Mouse (Mus musculus) myocyte (in vitro differentiated cells): ENCODE measurements at regions not wholly inside any gene's neighbourhood (a gene's known extent, or its start where the extent isn't known, plus 50 kb on each side); places are given as distances from the start of the nearest gene placed in this dataset.

ENCODE experiments used
- CEBPB ChIP-seq: IDR thresholded peaks from 2 replicates; pipeline ENCODE4 v1.6.1; 2011; ENCODE audit warnings: mild to moderate bottlenecking, moderate library complexity; ENCODE audit not compliant: poor library complexity, insufficient read depth, severe bottlenecking
- E2F4 ChIP-seq: IDR thresholded peaks from one replicate; pipeline ENCODE4 v1.6.1; 2011; ENCODE audit warnings: mild to moderate bottlenecking, control low read depth, moderate library complexity; ENCODE audit not compliant: insufficient read depth
- MAX ChIP-seq: IDR thresholded peaks from one replicate; pipeline ENCODE4 v1.6.1; 2011; ENCODE audit warnings: low read depth, mild to moderate bottlenecking, control low read depth
- MYOD1 ChIP-seq, 3 experiments: IDR thresholded peaks; one replicate each; pipeline ENCODE4 v1.6.1; 2011; ENCODE audit warnings: control low read depth in 2 of 3, low read depth in 2 of 3, mild to moderate bottlenecking in 2 of 3, moderate library complexity in 1 of 3; ENCODE audit not compliant: insufficient read length in 2 of 3, control insufficient read depth in 1 of 3
- MYOG ChIP-seq, 3 experiments: IDR thresholded peaks; one replicate each; pipeline ENCODE4 v1.6.1; 2011; ENCODE audit warnings: control low read depth in 2 of 3, low read depth in 2 of 3, mild to moderate bottlenecking in 2 of 3; ENCODE audit not compliant: insufficient read length in 2 of 3, control insufficient read depth in 1 of 3, insufficient read depth in 1 of 3
- POLR2A ChIP-seq: IDR thresholded peaks from one replicate; pipeline ENCODE4 v1.6.1; 2011; ENCODE audit warnings: low read depth, mild to moderate bottlenecking, control low read depth, moderate library complexity; ENCODE audit not compliant: insufficient read length
- POLR2AphosphoS2 ChIP-seq: IDR thresholded peaks from one replicate; pipeline ENCODE4 v1.6.1; 2011; ENCODE audit warnings: low read depth, control low read depth; ENCODE audit not compliant: insufficient read length
- REST ChIP-seq: IDR thresholded peaks from one replicate; pipeline ENCODE4 v1.6.1; 2011; ENCODE audit warnings: mild to moderate bottlenecking, control low read depth, moderate library complexity; ENCODE audit not compliant: insufficient read depth, insufficient read length
- SRF ChIP-seq: IDR thresholded peaks from one replicate; pipeline ENCODE4 v1.6.1; 2011; ENCODE audit warnings: low read depth; ENCODE audit not compliant: control insufficient read depth, insufficient read length
- TCF12 ChIP-seq: IDR thresholded peaks from one replicate; pipeline ENCODE4 v1.6.1; 2011; ENCODE audit warnings: mild to moderate bottlenecking, control low read depth; ENCODE audit not compliant: poor library complexity, insufficient read depth, severe bottlenecking
- TCF3 ChIP-seq: IDR thresholded peaks from one replicate; pipeline ENCODE4 v1.6.1; 2011; ENCODE audit warnings: low read depth, control low read depth; ENCODE audit not compliant: insufficient read length
- USF1 ChIP-seq: IDR thresholded peaks from one replicate; pipeline ENCODE4 v1.6.1; 2011; ENCODE audit warnings: low read depth, mild to moderate bottlenecking, control low read depth, moderate library complexity

GRCm38 (mm10) chr13:101916876-101917275 lies 148.9 kb upstream of the Pik3r1 start:
- TF ChIP-seq E2F4 (no peak), REST (no peak), POLR2A (no peak), USF1 (no peak), POLR2AphosphoS2 (no peak), MAX (no peak), MYOG (IDR thresholded peaks at IDR 0.05; ENCODE audit: control insufficient read depth in 1 of 3, insufficient read depth in 1 of 3, insufficient read length in 2 of 3, low read depth in 2 of 3) (no peak), TCF12 (no peak), CEBPB (no peak), MYOD1 (IDR thresholded peaks at IDR 0.05; ENCODE audit: control insufficient read depth in 1 of 3, insufficient read length in 2 of 3, low read depth in 2 of 3) (no peak), TCF3 (no peak), SRF (no peak)
